Mouse (Mus musculus) urinary bladder, postnatal 10 days (tissue): ENCODE results near the gene Dcst1.

Experiments
- DNase-seq: peaks from one replicate; pipeline ENCODE4 v3.0.0; 2022; ENCODE audit warnings: low spot score

The Dcst1 gene

GRCm38 (mm10) chr3:89305551-89306325 is 59.3 kb downstream of the Dcst1 start:
- no peak for DNase-seq

DNA sequence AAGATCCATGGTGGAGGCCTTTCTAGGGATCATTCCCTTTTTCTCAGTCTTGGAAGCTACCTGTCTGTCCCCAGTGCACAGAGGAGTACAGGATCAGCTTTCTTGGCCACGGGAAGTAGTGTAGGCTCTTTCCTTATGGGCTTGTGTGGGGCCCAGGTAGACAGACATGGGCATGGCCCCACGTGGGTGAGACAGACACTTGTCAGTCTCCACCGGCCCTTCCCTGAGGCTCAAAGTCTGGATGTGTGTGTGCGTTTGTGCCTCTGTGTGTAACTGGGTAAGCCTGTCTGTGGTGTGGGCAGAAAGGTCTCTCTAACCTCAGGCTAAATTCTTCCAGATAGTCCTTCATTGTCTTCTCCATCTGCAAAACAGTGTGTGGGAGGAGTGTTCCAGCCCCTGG is 59.9 kb downstream of the Dcst1 start:
- DNase-seq = no peak

DNA sequence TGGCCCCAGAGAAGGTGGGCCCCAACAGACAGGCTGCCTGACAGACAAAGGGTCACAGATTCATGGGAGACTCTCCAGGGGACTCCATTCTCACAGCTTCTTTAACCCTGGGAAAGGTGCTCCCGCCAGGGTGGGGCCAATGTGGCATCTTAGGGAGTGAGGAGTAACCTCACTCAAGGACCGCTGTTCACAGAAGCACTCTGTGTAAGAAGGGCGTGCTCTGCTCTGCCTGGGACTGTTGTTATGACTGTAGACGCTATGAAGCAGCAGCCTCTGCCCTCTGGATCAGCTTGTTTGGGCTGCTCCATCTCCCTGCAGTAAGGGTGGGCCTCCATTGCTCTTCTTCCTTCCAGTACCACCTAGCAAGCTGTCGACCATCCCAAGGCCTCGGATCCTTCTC is 60.6 kb downstream of the Dcst1 start:
- no peak for DNase-seq

- no peak for DNase-seq
These were observed 64.5 kb downstream of the Dcst1 start for GRCm38 (mm10) chr3:89300514-89300913.
